Mouse (Mus musculus): ENCODE measurements around the gene Uhrf1. TPM values are rescaled to one million over a fixed set of nuclear protein-coding genes. Genes with fewer than 3 reads are reported as not detected.

The Uhrf1 gene
- 107 and 124 TPM in 2 replicates for polyA plus RNA-seq (2012)

DNA sequence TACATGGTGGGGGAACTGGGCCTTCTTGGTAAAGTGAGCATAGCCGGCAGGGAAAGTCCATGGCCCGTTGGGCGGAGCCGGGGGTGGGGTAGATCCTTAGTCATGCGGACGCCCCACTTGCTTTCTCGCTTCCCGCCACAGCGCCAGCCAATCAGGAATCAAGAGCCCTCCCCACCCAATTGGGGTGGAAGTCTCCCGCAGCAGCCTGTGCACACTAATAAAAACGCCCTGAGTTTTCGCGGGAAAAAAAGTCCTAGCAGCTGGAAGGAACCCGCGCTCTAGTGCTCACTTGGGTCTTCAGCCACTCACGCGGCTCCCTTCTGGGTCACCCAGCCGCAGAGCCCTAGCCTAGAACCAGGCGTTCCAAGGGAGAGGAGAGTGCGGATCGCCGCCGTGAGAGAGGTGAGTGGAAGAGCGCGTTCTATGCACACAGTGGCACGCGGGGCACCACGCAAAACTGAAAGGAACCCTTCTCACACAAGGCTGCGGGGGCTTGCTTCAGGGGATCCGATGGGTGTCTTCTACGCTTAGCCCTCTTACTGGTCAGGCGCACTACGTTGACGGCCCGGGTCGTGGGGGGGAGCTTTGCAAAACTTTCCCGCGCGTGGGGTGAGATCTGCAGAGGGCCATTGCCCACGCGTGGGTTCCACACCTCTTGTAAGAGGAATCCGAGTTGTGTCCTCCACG, at the start of gene Uhrf1:
Gene Uhrf1, plus strand, starts transcription at position 162 of the 687 bp plus-strand sequence.

DNA sequence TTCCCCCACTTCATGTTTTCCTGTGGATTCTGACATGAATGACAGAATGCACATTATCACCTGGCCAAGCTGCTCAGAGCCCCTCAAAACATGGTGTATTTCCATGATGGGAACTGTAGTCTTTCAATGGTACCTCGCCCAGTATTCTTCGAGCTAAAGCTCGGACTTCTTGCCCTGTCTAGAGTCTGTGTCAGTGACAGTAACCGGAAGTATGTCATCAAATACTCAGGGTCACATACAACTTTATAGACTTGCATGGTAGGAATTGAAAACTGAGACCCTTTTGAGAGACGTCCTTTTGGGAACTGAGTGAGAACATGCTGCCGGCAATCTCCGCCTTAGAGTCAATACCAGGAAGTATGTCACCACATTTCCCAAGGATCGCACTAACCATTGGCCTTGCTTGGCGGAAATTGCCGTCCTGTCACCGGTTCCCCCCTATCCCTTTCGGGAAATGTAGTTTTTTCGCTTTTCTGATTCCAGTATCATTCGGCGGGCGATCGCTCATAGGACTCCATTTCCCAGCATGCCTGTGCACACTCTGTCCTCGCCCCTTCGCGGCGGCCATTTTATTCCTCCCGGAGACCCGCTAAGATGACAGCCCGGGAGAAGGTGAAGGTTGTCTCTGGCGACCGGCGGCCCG, 46.8 kb upstream of the Uhrf1 start, which contains the start of gene Fem1a:
Gene Fem1a, plus strand, starts transcription at position 572 of the 643 bp plus-strand sequence.

DNA sequence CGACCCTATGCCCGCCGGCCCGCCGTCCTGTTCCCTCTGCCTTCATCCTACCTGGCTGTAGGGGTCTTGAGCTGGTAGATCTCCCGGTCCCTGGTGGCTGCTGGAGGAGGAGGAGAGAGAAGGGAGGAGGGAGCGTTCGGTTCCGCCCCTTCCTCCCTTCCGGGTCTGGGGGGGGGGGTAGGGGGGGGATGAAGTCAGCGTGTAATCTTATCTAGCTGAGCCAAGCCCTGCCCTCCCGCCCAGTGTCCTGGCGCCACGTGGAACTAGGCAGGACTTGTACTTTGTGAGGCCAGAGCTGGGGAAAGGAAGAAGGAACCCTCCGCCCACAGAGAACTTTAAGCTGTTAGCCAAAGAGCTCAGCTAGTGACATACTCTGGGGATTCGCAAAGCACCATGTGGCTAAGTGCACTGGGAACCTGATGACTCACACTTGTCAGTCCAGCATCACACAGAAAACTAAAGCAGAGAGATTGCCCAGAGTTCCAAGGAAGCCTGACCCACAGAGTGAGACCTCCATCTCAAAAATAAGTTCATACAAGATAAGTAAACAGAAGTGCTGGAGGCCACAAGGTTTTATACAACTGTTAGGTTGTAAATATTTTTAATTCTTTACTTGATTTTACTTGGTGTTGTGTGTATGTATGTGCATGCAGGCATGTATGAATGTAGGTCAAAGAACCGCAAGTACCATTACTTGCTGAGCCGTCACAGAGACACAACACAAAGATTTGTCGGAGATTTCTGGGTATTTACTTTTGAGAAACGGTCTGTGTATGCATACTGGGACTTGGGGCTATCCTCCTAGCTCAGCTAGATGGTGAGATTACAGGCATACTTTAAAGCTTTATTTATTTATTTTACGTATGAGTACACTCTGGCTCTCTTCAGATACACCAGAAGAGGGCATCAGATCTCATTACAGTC, 26.2 kb upstream of the Uhrf1 start, which contains the start of gene Ticam1:
Gene Ticam1, minus strand, starts transcription at position 144 of the 924 bp plus-strand sequence.

DNA sequence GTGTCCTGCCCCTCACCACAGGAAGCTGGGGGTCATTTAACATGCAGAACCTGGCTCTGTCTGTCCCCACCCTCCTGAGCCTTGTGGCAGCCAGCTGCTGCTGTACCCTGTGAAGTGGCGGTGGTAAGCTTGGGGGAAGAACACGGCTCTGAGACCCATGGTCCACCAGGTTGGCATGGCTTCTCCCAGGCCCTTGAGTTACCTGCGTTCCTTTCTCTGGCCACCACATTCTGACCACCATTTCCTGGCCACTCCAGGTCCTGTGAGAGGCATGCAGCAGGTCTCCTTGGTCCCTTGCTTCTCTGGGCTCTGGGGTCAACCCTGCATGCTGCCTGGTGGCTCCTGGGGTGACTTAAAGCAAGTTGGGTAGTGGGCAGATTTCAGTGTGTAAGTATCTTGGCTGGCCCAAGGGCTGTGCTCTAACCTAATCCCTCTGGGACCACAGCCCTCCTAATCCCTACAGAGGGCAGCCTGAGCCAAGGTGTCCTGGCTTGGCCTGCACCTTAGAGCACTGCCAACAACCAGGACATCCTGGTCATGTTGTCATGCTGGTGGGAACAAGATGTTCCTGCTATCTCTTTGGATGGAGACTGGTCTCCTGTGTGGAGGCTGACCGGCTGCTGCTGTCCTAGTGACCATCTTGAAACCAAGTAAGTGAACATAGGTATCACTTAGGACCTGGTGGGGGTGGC, 10.4 kb upstream of the Uhrf1 start, which contains the start of gene Plin3:
Gene Plin3, minus strand, starts transcription at position 343 of the 692 bp plus-strand sequence.

DNA sequence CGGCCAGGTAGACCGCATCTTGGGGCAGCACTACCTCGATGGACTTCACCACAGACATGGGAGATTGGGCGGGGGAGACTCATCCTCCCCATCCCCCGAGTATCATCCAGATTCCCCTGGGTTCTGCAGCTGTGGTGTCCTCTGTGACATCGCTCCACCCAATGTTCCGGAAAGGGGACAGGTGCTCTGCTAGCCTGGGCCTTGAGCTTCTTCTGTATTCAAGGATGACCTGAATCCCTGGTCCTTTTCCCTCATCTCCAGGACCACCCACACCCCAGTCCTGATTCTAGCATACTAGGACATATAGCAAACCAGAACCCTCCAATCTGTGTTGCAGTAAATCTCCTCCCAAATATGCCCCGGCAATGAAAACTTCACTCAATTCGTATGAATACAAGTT, 2.9 kb upstream of the Uhrf1 start, which contains the start of gene Arrdc5:
Gene Arrdc5, minus strand, starts transcription at position 101 of the 400 bp plus-strand sequence.

DNA sequence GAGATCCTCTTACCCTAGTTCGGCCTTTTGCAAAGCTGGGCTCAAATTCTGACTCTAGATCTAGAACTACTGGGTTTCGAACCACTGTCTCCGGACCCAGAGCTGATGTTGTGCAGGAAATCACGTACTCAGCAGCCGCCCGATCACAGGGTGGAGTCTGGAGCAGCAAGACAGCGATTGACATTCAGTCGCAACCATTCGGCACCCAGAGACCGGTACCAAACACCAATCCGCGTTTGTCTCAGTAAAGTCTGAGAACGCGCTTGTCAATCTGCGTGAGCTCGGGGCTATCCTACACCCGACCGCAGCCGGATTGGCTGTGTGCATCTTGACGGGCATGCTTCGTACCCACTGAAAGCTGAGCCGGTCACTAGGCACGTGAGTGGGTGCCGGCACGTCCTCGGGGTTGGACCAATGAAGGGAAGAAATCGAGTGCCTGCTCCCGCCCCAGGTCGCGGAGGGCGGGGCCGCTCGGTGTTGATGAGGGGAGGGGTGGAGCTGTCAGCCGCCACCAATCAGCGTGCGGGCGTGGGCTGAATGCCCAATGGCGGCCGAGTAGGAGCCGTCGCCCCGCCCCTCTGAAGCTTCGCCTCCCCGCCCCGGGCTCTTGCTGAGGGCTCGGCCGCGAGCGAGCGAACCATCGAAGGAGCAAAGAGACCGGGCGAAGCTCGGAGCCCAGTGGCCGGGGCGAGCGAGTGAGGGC, 22.5 kb downstream of the Uhrf1 start, which contains the start of gene Kdm4b:
Gene Kdm4b, plus strand, starts transcription at position 613 of the 703 bp plus-strand sequence.

Other genes starting within 250 kb of the Uhrf1 start
- 44.5 and 52.3 TPM in 2 replicates for gene Ubxn6, start 228.3 kb upstream of the Uhrf1 start, polyA plus RNA-seq (2012)
- 200 and 292 TPM in 2 replicates for gene Hdgfl2, start 223.7 kb upstream of the Uhrf1 start, polyA plus RNA-seq (2012)
- gene Plin4, start 193.5 kb upstream of the Uhrf1 start, polyA plus RNA-seq (2012): 0.02 TPM in 1 of 2 replicates, not detected in the other
- gene Plin5, start 185.7 kb upstream of the Uhrf1 start, polyA plus RNA-seq (2012): not detected in 2 replicates
- 42.7 and 91.2 TPM in 2 replicates for gene Lrg1, start 181.3 kb upstream of the Uhrf1 start, polyA plus RNA-seq (2012)
- gene Sema6b, start 163.0 kb upstream of the Uhrf1 start, polyA plus RNA-seq (2012): 14.5 and 22.4 TPM in 2 replicates
- gene Tnfaip8l1, start 140.8 kb upstream of the Uhrf1 start, polyA plus RNA-seq (2012): 0.96 and 1.1 TPM in 2 replicates
- 46.7 and 52.3 TPM in 2 replicates for gene Mydgf, start 119.4 kb upstream of the Uhrf1 start, polyA plus RNA-seq (2012)
- 87.7 and 105 TPM in 2 replicates for gene Dpp9, start 84.4 kb upstream of the Uhrf1 start, polyA plus RNA-seq (2012)
- 13.8 and 16.5 TPM in 2 replicates for gene Fem1a, start 46.5 kb upstream of the Uhrf1 start, polyA plus RNA-seq (2012)
- 12.2 and 16.1 TPM in 2 replicates for gene Ticam1, start 26.5 kb upstream of the Uhrf1 start, polyA plus RNA-seq (2012)
- 17.2 and 24.5 TPM in 2 replicates for gene Plin3, start 10.4 kb upstream of the Uhrf1 start, polyA plus RNA-seq (2012)
- gene Arrdc5, start 3.0 kb upstream of the Uhrf1 start, polyA plus RNA-seq (2012): not detected in 2 replicates
- 21.9 and 26.4 TPM in 2 replicates for gene Kdm4b, start 22.7 kb downstream of the Uhrf1 start, polyA plus RNA-seq (2012)
- gene Ptprs, start 173.2 kb downstream of the Uhrf1 start, polyA plus RNA-seq (2012): 146 and 239 TPM in 2 replicates
- not detected in 2 replicates for gene Znrf4, start 209.1 kb downstream of the Uhrf1 start, polyA plus RNA-seq (2012)

Measured in megakaryocyte-erythroid progenitor cell, adult 5 weeks (primary cell).